In genomic region chr17:66317576-66317975, GRCm38 (mm10) we compare ENCODE assay signal across 28 mouse cellular contexts.
"Had no signal": no experiment of that assay in that cellular context is flagged by ENCODE, and none has a peak within 500 bp of the region (broad histone marks: within the 10 kb centered on the region; RNA-seq: fewer than 3 reads in every experiment).

No protein-coding gene starts in this region.

- H3K4me2 ChIP-seq: heart, embryonic 11.5 days; hindbrain, embryonic 12.5 days; hindbrain, embryonic 14.5 days; kidney, embryonic 15.5 days; limb, embryonic 13.5 days; limb, embryonic 15.5 days; liver, embryonic 12.5 days had no signal

- ATAC-seq: hindbrain, embryonic 16.5 days; inflammation-experienced regulatory T-cells, adult 6 months; intestine, embryonic 16.5 days; liver, embryonic 12.5 days had no signal

- H3K36me3 ChIP-seq: hindbrain, embryonic 10.5 days; hindbrain, embryonic 12.5 days; kidney, embryonic 15.5 days; limb, embryonic 13.5 days; limb, embryonic 15.5 days; liver, embryonic 12.5 days had no signal

- H3K27ac ChIP-seq: gastrocnemius, adult 2 months; heart, adult 2 months; hindbrain, embryonic 10.5 days; hindbrain, embryonic 12.5 days; hindbrain, embryonic 14.5 days; kidney, embryonic 15.5 days; kidney, postnatal 0 days; limb, embryonic 13.5 days; limb, embryonic 15.5 days; liver, embryonic 12.5 days; liver, embryonic 14.5 days had no signal

- DNase-seq: gastrocnemius, adult 2 months; gastrocnemius, postnatal 10 days; gastrocnemius, postnatal 25 days; heart, adult 2 months; heart, postnatal 10 days; heart, postnatal 4 days; kidney, adult 11 months; kidney, adult 2 months; kidney, adult 9 months; kidney, postnatal 14 days; kidney, postnatal 36 days; layer of hippocampus, adult 9-11 months; layer of hippocampus, postnatal 36 days; left cerebral cortex, postnatal 4 days; lung, adult 18-20 months had no signal

- H3K9ac ChIP-seq: hindbrain, embryonic 12.5 days; hindbrain, embryonic 14.5 days; kidney, embryonic 15.5 days; limb, embryonic 13.5 days; limb, embryonic 15.5 days; liver, embryonic 12.5 days; liver, embryonic 14.5 days had no signal

- H3K4me1 ChIP-seq: liver, embryonic 12.5 days had no signal

- H3K9me3 ChIP-seq: hindbrain, embryonic 10.5 days; hindbrain, embryonic 12.5 days; kidney, embryonic 15.5 days; limb, embryonic 13.5 days; limb, embryonic 15.5 days; liver, embryonic 12.5 days had no signal

- H3K4me3 ChIP-seq: gastrocnemius, adult 2 months; heart, adult 2 months; hindbrain, embryonic 10.5 days; hindbrain, embryonic 12.5 days; kidney, embryonic 15.5 days; limb, embryonic 13.5 days; limb, embryonic 15.5 days; liver, embryonic 12.5 days had no signal

- H3K27me3 ChIP-seq: hindbrain, embryonic 12.5 days; kidney, embryonic 15.5 days; limb, embryonic 13.5 days; limb, embryonic 15.5 days; liver, embryonic 12.5 days had no signal
